ENCODE assay signal across 8 mouse cellular contexts in the genomic region with DNA sequence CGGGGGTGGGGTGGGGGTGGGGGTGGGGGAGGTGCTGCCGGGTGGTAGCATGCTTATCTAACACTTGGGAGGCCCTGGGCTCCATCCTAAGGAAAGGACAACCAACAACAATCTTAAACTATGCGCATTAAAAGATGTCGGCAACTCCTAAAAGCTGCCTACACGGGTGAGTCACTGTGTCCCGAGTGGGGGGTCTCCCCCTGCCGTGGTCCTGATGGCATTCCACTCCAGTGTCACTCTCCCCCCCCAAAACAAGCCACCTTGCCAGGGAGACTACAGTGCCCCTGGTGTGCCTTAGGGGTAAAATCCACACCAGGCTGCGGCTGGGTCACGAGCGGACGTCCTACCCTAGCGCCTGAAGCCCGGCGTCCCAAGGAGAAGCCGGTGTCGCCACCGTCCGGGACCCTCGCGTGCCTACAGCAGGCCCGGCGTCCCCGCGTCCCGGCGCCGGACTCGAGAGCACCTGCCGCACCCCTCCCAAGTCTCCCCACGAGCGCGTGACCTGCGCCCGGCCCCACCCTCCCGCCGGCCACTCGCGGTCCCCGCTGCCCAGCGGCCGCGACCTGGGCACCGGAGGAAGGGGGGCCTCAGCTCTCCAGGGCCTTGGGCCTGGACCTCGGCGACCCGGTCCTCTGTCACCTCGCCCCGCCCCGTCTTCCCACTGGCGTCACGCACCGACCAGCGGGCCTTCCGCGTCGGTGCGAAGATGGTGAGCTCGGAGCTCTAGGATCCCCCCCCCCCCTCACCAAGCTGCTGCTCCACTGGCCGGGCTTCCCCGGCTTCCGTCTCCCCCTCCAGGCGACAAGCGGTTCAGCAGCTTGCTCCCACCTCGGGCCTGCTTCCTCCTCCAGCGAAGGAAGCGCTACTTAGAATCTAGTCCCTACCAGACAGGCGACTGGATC. TPM values are rescaled to one million over a fixed set of nuclear protein-coding genes. Genes with fewer than 3 reads are reported as not detected.
DNase-seq lines count a peak whose midpoint lies in the region; ATAC-seq and TF ChIP-seq lines count a peak whose summit lies in the region.

Gene Fbxo6, minus strand, starts transcription at position 874 of the 902 bp plus-strand sequence.

- peak within 1 kb of the TSS; percentile 76 for H3K4me3 ChIP-seq in bone marrow macrophage, adult 2 months (ENCODE audit: insufficient read depth, low read length)
- H3K4me3 ChIP-seq in embryonic facial prominence, embryonic 15.5 days (replicated peaks) = peak within 1 kb of the TSS; percentile 63
- peak within 1 kb of the TSS; percentile 54 for H3K4me3 ChIP-seq in kidney, embryonic 14.5 days (ENCODE audit: low read length)

- 1% methylated on average over 55 of the region's 67 CpGs for WGBS in embryonic facial prominence, embryonic 15.5 days
- WGBS in kidney, embryonic 14.5 days = under 1% methylated on average over 36 of the region's 67 CpGs

- peak; percentile 88 for ATAC-seq in embryonic facial prominence, embryonic 15.5 days (ENCODE audit: insufficient number of reproducible peaks, low FRiP score, low TSS enrichment, low read depth)
- peak; percentile 84 for ATAC-seq in kidney, embryonic 14.5 days (ENCODE audit: low FRiP score, low TSS enrichment)

- peak; percentile 85 to 86 for DNase-seq in B cell, adult 2 months
- DNase-seq in heart, adult 9 months (ENCODE audit: low spot score in 2 of 2) = peak; percentile 90 to 91
- DNase-seq in liver = peak; percentile 88
- peak; percentile 70 to 83 for DNase-seq in monocyte, adult 2 months (ENCODE audit: low read depth in 1 of 2, low spot score in 2 of 2)
- peak; percentile 57 to 69 for DNase-seq in spleen, postnatal 14 days (ENCODE audit: low spot score in 2 of 2)

- 0 out of 2 replicates have a peak, but pooled peaks cover 8% of the 10 kb centered on the region for H3K36me3 ChIP-seq in embryonic facial prominence, embryonic 15.5 days
- H3K36me3 ChIP-seq in kidney, embryonic 14.5 days (ENCODE audit: control insufficient read depth, insufficient read depth, low read length) = peaks cover 4% of the 10 kb centered on the region; the same call in 1 of the 2 replicates

- H3K27me3 ChIP-seq in embryonic facial prominence, embryonic 15.5 days = no peaks in the 10 kb centered on the region
- no peaks in the 10 kb centered on the region for H3K27me3 ChIP-seq in kidney, embryonic 14.5 days (ENCODE audit: control insufficient read depth, insufficient read depth, low read length)

- peak; percentile 18; the same call in 1 of the 2 replicates for TF ChIP-seq CTCF in bone marrow macrophage, adult 2 months (IDR thresholded peaks at IDR 0.05; ENCODE audit: low read depth, low read length)

- peaks cover 7% of the 10 kb centered on the region for H3K4me1 ChIP-seq in bone marrow macrophage, adult 2 months (ENCODE audit: control insufficient read depth, insufficient read depth, low read length)
- H3K4me1 ChIP-seq in embryonic facial prominence, embryonic 15.5 days = peaks cover 5% of the 10 kb centered on the region; the same call in 1 of the 2 replicates
- peaks cover 9% of the 10 kb centered on the region for H3K4me1 ChIP-seq in kidney, embryonic 14.5 days (ENCODE audit: control insufficient read depth, insufficient read depth, low read length)

- H3K9me3 ChIP-seq in embryonic facial prominence, embryonic 15.5 days (replicated peaks) = no peaks in the 10 kb centered on the region
- no peaks in the 10 kb centered on the region for H3K9me3 ChIP-seq in kidney, embryonic 14.5 days (ENCODE audit: control insufficient read depth, low read length)

- peak within 1 kb of the TSS; percentile 93 for H3K4me2 ChIP-seq in embryonic facial prominence, embryonic 15.5 days (replicated peaks)
- H3K4me2 ChIP-seq in kidney, embryonic 14.5 days (replicated peaks; ENCODE audit: low read depth, low read length) = peak within 1 kb of the TSS; percentile 95

- H3K27ac ChIP-seq in bone marrow macrophage, adult 2 months (ENCODE audit: insufficient read depth, low read depth, low read length) = peak within 1 kb of the TSS; percentile 66
- peak within 1 kb of the TSS; percentile 77 for H3K27ac ChIP-seq in embryonic facial prominence, embryonic 15.5 days (replicated peaks)
- peak within 1 kb of the TSS; percentile 59; the same call in 1 of the 2 replicates for H3K27ac ChIP-seq in kidney, embryonic 14.5 days (ENCODE audit: low read depth, low read length)

- H3K9ac ChIP-seq in embryonic facial prominence, embryonic 15.5 days = peak within 1 kb of the TSS; percentile 50
- H3K9ac ChIP-seq in kidney, embryonic 14.5 days (ENCODE audit: low read depth, low read length) = peak within 1 kb of the TSS; percentile 73

- TF ChIP-seq POLR2A in bone marrow macrophage, adult 2 months (IDR thresholded peaks at IDR 0.05; ENCODE audit: borderline replicate concordance, low read depth, low read length) = no peak

RNA-seq across cellular contexts. Expression of gene Fbxo6, which starts in this region (rescaled TPM):
- 34.9 and 37.8 TPM in 2 replicates for polyA plus RNA-seq in bone marrow macrophage, adult 2 months (2012; ENCODE audit: insufficient read depth, insufficient read length, missing spikeins)
- 20.5 and 22.8 TPM in 2 replicates for polyA plus RNA-seq in embryonic facial prominence, embryonic 15.5 days (2015; fragmentation: Nextera tagmentation; extraction: Ambion mirVana)
- polyA plus RNA-seq in kidney, embryonic 14.5 days (2014; fragmentation: Nextera tagmentation; extraction: Ambion mirVana) = 16.7 and 19.2 TPM in 2 replicates

Comparison
In these comparisons a context has a peak if more than half of its experiments do, and no peak if none do; other contexts are left out.
1. Peak in every context shown above with its lines: DNase-seq, ATAC-seq, H3K4me3 ChIP-seq and H3K27ac ChIP-seq.